Mouse (Mus musculus) kidney, postnatal 0 days (tissue): Measurements from ENCODE around the gene Proz. TPM values are rescaled to one million over a fixed set of nuclear protein-coding genes. Genes with fewer than 3 reads are reported as not detected.
A peak's percentile ranks its signal among the peaks of the same experiment; 100 is the strongest.

Experiments
- ATAC-seq: fragments of 200-750 bp; cut with Nextera tagmentation; replicated peaks from 2 replicates; pipeline ENCODE4 v1.8.0; 2017; ENCODE audit warnings: low read depth, moderate number of reproducible peaks, moderate TSS enrichment, moderate library complexity; ENCODE audit not compliant: low FRiP score
- DNase-seq: peaks from one replicate; pipeline ENCODE4 v3.0.0-alpha.2; 2016; ENCODE audit warnings: low spot score
- H3K27ac ChIP-seq: fragments of 300-500 bp; sonication (generic); 2 replicates; pipeline ENCODE4 v1.5.1; 2014; ENCODE audit warnings: mild to moderate bottlenecking
- H3K27me3 ChIP-seq: fragments of 300-500 bp; sonication (generic); 2 replicates; pipeline ENCODE4 v1.6.1; 2014; ENCODE audit warnings: low read length, mixed read lengths; ENCODE audit not compliant: insufficient read depth
- H3K36me3 ChIP-seq: fragments of 300-500 bp; sonication (generic); 2 replicates; pipeline ENCODE4 v1.6.1; 2014; ENCODE audit warnings: low read length, mixed read lengths; ENCODE audit not compliant: insufficient read depth
- H3K4me1 ChIP-seq: fragments of 300-500 bp; sonication (generic); replicated peaks from 2 replicates; pipeline ENCODE4 v1.6.1; 2014; ENCODE audit warnings: antibody characterized with exemption, low read length, mixed read lengths; ENCODE audit not compliant: insufficient read depth
- H3K4me2 ChIP-seq: fragments of 300-500 bp; sonication (generic); 2 replicates; pipeline ENCODE4 v1.6.1; 2014; ENCODE audit warnings: mild to moderate bottlenecking, low read length, moderate library complexity, mixed read lengths
- H3K4me3 ChIP-seq: fragments of 300-500 bp; sonication (generic); replicated peaks from 2 replicates; pipeline ENCODE4 v1.5.1; 2014; ENCODE audit warnings: low read depth, low read length
- H3K9ac ChIP-seq: fragments of 300-500 bp; sonication (generic); 2 replicates; pipeline ENCODE4 v1.6.1; 2014; ENCODE audit warnings: low read depth, low read length
- H3K9me3 ChIP-seq: fragments of 300-500 bp; sonication (generic); replicated peaks from 2 replicates; pipeline ENCODE4 v1.6.1; 2016; ENCODE audit warnings: low read length, inconsistent platforms, mixed read lengths
- CTCF ChIP-seq: IDR thresholded peaks from 2 replicates; pipeline ENCODE4 v1.5.1; 2016; ENCODE audit warnings: antibody characterized with exemption, low read depth, mild to moderate bottlenecking, moderate library complexity
- WGBS: fragments of 180-500 bp; shearing (Covaris S2); extraction: QIAGEN DNeasy Blood & Tissue Kit; methylation state at CpG from one replicate; pipeline ENCODE4 v1.1.7; 2014; 5-methylcytosine and 5-hydroxymethylcytosine counted together
- polyA plus RNA-seq: library from polyadenylated mRNA; unstranded; fragments of >200 nt; fragmentation: Nextera tagmentation; extraction: Ambion mirVana; gene quantifications from 2 replicates; pipeline ENCODE4 v1.2.1, GENCODE M21; 2015

Proz gene
- polyA plus RNA-seq, 1 experiment from 2014 or later = 1.4 TPM

- no peaks in the 10 kb centered on the region for H3K9me3 ChIP-seq
- WGBS = 83% methylated on average over 10 of the region's 10 CpGs
- no peak for DNase-seq
- no peaks in the 10 kb centered on the region for H3K27me3 ChIP-seq
- H3K4me3 ChIP-seq = no peak overlapping the region
- no peak overlapping the region for H3K4me2 ChIP-seq
- H3K9ac ChIP-seq = no peak overlapping the region
- no peaks in the 10 kb centered on the region for H3K4me1 ChIP-seq
- ATAC-seq = no peak
- H3K36me3 ChIP-seq = no peaks in the 10 kb centered on the region
- TF ChIP-seq CTCF = no peak
- H3K27ac ChIP-seq = no peak overlapping the region
These were observed 24.3 kb upstream of the Proz start for GRCm38 (mm10) chr8:13036346-13036812.

DNA sequence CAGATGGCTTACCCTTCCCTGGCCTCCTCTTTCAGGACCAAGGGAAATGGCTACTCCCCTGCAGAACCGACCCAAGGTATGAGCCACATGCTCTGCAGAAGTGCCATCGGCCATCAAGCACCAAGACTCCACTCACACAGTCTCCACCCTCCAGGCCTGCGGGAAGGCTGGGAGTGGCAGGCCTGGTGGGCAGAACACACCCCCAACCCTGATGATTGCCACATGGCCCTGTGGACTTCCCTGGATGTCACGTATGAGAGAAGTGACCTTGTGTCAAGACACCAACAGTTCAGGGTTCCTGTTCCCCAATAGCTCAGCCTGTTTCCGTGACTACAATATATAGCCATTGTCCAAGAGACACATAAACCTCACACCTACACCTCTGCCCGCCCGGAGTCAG lies 23.7 kb upstream of the Proz start, which contains the start of gene F10:
TSS of gene F10 (plus strand) at position 294 of the 400 bp plus-strand sequence.
- Histone ChIP-seq H3K9me3 (no peaks in the 10 kb centered on the region), H3K4me3 (no peak within 1 kb of the TSS), H3K27me3 (no peaks in the 10 kb centered on the region), H3K4me1 (no peaks in the 10 kb centered on the region), H3K9ac (no peak within 1 kb of the TSS), H3K36me3 (no peaks in the 10 kb centered on the region), H3K27ac (no peak within 1 kb of the TSS), H3K4me2 (no peak within 1 kb of the TSS)
- DNase-seq (no peak), ATAC-seq (no peak)
- TF ChIP-seq CTCF = no peak
- WGBS = 74% methylated on average over 7 of the region's 7 CpGs

GRCm38 (mm10) chr8:13037569-13037968 lies 23.1 kb upstream of the Proz start:
- no peak for DNase-seq
- no peak overlapping the region for H3K4me3 ChIP-seq
- peak; percentile 30 for ATAC-seq

DNA sequence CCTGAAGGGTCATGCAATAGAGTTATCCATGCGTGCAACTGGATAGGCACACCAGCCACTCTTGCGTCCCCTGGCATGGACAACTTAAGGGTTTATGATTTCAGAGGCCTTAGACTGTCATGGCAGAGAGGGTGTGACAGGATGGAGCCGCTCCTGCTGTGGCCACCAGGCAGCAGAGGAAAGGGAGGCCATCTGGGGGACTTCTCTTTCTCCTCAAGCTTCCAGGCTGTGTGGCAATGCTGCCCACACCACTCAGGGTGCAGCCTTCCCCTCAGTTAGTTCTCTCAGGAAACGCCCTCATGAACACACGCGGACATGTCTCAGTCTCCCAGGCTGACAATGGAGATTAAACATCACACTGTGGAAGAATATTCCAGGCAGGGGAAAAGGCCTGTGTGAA lies 21.7 kb upstream of the Proz start:
- Histone ChIP-seq H3K27me3 (no peaks in the 10 kb centered on the region), H3K9ac (no peak overlapping the region), H3K4me3 (no peak overlapping the region), H3K9me3 (no peaks in the 10 kb centered on the region), H3K4me1 (no peaks in the 10 kb centered on the region), H3K4me2 (no peak overlapping the region), H3K36me3 (no peaks in the 10 kb centered on the region), H3K27ac (0 out of 2 replicates have a peak overlapping the region, but pooled peaks have one; percentile 5)
- no peak for TF ChIP-seq CTCF
- DNase-seq (no peak), ATAC-seq (no peak)
- WGBS = 71% methylated on average over 6 of the region's 6 CpGs

More at GRCm38 (mm10) chr8:13037569-13037968, 23.1 kb upstream of the Proz start:
- no peak for TF ChIP-seq CTCF
- Histone ChIP-seq H3K36me3 (no peaks in the 10 kb centered on the region), H3K4me1 (no peaks in the 10 kb centered on the region), H3K27me3 (no peaks in the 10 kb centered on the region), H3K9me3 (no peaks in the 10 kb centered on the region), H3K27ac (no peak overlapping the region), H3K4me2 (no peak overlapping the region), H3K9ac (no peak overlapping the region)
- 33% methylated on average over 5 of the region's 5 CpGs for WGBS

DNA sequence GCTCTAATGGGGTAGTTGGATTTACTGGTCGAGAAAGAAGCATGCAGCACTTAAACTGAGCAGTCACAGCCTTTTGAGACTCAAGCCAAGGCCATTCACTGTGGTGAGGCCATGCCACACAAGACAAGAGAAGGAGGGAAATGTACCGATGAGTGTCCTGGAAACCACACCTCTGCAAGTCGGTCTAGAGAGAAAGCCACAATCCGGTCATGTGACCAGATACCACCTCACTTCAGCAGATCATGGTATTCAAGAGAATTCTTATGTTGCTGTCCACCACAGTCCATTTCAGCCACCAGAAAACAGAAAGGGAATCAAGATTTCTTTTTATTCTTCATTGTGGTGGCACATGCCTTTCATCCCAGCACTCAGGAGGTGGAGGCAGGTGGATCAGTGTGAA lies 19.3 kb upstream of the Proz start:
- 88% methylated on average over 4 of the region's 4 CpGs for WGBS
- no peak for TF ChIP-seq CTCF
- no peak overlapping the region for H3K9ac ChIP-seq
- no peak overlapping the region for H3K27ac ChIP-seq
- no peak overlapping the region for H3K4me3 ChIP-seq
- no peaks in the 10 kb centered on the region for H3K27me3 ChIP-seq
- no peaks in the 10 kb centered on the region for H3K4me1 ChIP-seq
- H3K9me3 ChIP-seq = no peaks in the 10 kb centered on the region
- no peak for ATAC-seq
- H3K36me3 ChIP-seq = no peaks in the 10 kb centered on the region
- H3K4me2 ChIP-seq = no peak overlapping the region
- no peak for DNase-seq

GRCm38 (mm10) chr8:13047652-13048051 lies 13.1 kb upstream of the Proz start:
- no peak overlapping the region for H3K4me3 ChIP-seq
- H3K27ac ChIP-seq = no peak overlapping the region
- H3K9me3 ChIP-seq = no peaks in the 10 kb centered on the region
- DNase-seq (no peak), ATAC-seq (no peak)
- no peaks in the 10 kb centered on the region for H3K27me3 ChIP-seq
- H3K36me3 ChIP-seq = no peaks in the 10 kb centered on the region
- no peak for TF ChIP-seq CTCF
- H3K9ac ChIP-seq = no peak overlapping the region
- H3K4me2 ChIP-seq = no peak overlapping the region
- 64% methylated on average over 5 of the region's 5 CpGs for WGBS
- H3K4me1 ChIP-seq = no peaks in the 10 kb centered on the region

- Histone ChIP-seq H3K27me3 (no peaks in the 10 kb centered on the region), H3K27ac (no peak overlapping the region), H3K9ac (no peak overlapping the region), H3K4me2 (no peak overlapping the region), H3K4me3 (no peak overlapping the region), H3K4me1 (no peaks in the 10 kb centered on the region), H3K9me3 (no peaks in the 10 kb centered on the region), H3K36me3 (no peaks in the 10 kb centered on the region)
- DNase-seq (no peak), ATAC-seq (no peak)
- WGBS = 81% methylated on average over 10 of the region's 10 CpGs
- no peak for TF ChIP-seq CTCF
These were observed 10.2 kb upstream of the Proz start for GRCm38 (mm10) chr8:13050550-13050949.
